Mouse (Mus musculus) liver, embryonic 13.5 days (tissue): ENCODE results near the gene Capza1. TPM values are rescaled to one million over a fixed set of nuclear protein-coding genes. Genes with fewer than 3 reads are reported as not detected.

Experiments used
- ATAC-seq: fragments of 200-750 bp; cut with Nextera tagmentation; 2 replicates; pipeline ENCODE4 v1.8.0; 2017; ENCODE audit warnings: low read depth, mild to moderate bottlenecking, moderate number of reproducible peaks, moderate library complexity
- DNase-seq: peaks from one replicate; pipeline ENCODE4 v3.0.0; 2022
- H3K27ac ChIP-seq: fragments of 300-500 bp; sonication (generic); 2 replicates; pipeline ENCODE4 v1.5.1; 2015; ENCODE audit warnings: moderate library complexity, mild to moderate bottlenecking, inconsistent platforms
- H3K27me3 ChIP-seq: fragments of 300-500 bp; sonication (generic); 2 replicates; pipeline ENCODE4 v1.6.1; 2015; ENCODE audit warnings: mild to moderate bottlenecking, inconsistent platforms
- H3K36me3 ChIP-seq: fragments of 300-500 bp; sonication (generic); 2 replicates; pipeline ENCODE4 v1.6.1; 2015; ENCODE audit warnings: mild to moderate bottlenecking, inconsistent platforms
- H3K4me1 ChIP-seq: fragments of 300-500 bp; sonication (generic); replicated peaks from 2 replicates; pipeline ENCODE4 v1.6.1; 2015; ENCODE audit warnings: inconsistent platforms
- H3K4me2 ChIP-seq: fragments of 300-500 bp; sonication (generic); 2 replicates; pipeline ENCODE4 v1.6.1; 2015; ENCODE audit warnings: inconsistent platforms, mild to moderate bottlenecking, moderate library complexity
- H3K4me3 ChIP-seq: fragments of 300-500 bp; sonication (generic); replicated peaks from 2 replicates; pipeline ENCODE4 v1.5.1; 2015; ENCODE audit warnings: mild to moderate bottlenecking, inconsistent platforms
- H3K9ac ChIP-seq: fragments of 300-500 bp; sonication (generic); 2 replicates; pipeline ENCODE4 v1.6.1; 2015; ENCODE audit warnings: mild to moderate bottlenecking, inconsistent platforms
- H3K9me3 ChIP-seq: fragments of 300-500 bp; sonication (generic); replicated peaks from 2 replicates; pipeline ENCODE4 v1.6.1; 2016; ENCODE audit warnings: inconsistent platforms
- WGBS: fragments of 180-500 bp; shearing (Covaris S2); methylation state at CpG from one replicate; pipeline ENCODE4 v1.1.7; 2015; ENCODE audit not compliant: insufficient replicate concordance; 5-methylcytosine and 5-hydroxymethylcytosine counted together
- polyA plus RNA-seq: library from polyadenylated mRNA; unstranded; fragments of >200 nt; fragmentation: Nextera tagmentation; extraction: Ambion mirVana; gene quantifications from 2 replicates; pipeline ENCODE4 v1.2.1, GENCODE M21; 2015

The Capza1 gene
- polyA plus RNA-seq, 1 experiment from 2014 or later, result 98.0 TPM

DNA sequence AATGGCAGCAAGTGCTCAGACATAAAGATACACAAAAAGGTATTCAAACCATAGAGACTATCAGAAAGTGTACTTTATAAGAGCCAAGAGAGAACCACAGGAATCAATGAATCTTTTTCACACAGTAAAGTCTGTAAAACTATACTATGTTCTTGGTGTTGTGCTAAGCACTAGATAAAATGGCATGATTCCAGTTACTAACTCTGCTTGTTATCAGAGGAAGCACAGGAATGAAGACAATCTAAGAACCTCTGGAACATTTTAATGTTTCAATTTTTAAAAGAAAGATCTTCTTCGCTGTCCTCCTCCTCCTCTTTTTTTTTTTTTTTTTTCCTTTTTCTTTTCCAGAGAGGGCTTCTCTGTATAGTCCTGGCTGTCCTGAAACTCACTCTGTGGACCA, 5.7 kb downstream of the Capza1 start:
- DNase-seq (no peak), ATAC-seq (no peak)
- Histone ChIP-seq H3K27ac (no peak overlapping the region), H3K4me2 (no peak overlapping the region), H3K9ac (no peak overlapping the region), H3K9me3 (no peaks in the 10 kb centered on the region), H3K27me3 (no peaks in the 10 kb centered on the region), H3K4me3 (no peak overlapping the region), H3K36me3 (peaks cover 35% of the 10 kb centered on the region), H3K4me1 (peaks cover 87% of the 10 kb centered on the region)
- WGBS, result 70% methylated on average over 1 of the region's 1 CpGs

- Histone ChIP-seq H3K9ac (no peak overlapping the region), H3K4me2 (no peak overlapping the region), H3K4me1 (peaks cover 63% of the 10 kb centered on the region), H3K27ac (no peak overlapping the region), H3K27me3 (no peaks in the 10 kb centered on the region), H3K36me3 (peaks cover 35% of the 10 kb centered on the region), H3K9me3 (no peaks in the 10 kb centered on the region), H3K4me3 (no peak overlapping the region)
- 35% methylated on average over 1 of the region's 1 CpGs for WGBS
- DNase-seq (no peak), ATAC-seq (0 out of 2 replicates have a peak, but pooled peaks have one; percentile 21)
Measured at GRCm38 (mm10) chr3:104856106-104856505, 8.2 kb downstream of the Capza1 start.

- no peak overlapping the region; the same call in 1 of the 2 replicates for H3K27ac ChIP-seq
- ATAC-seq (peak; percentile 61; the same call in 1 of the 2 replicates), DNase-seq (no peak)
- H3K36me3 ChIP-seq, result peaks cover 32% of the 10 kb centered on the region
- H3K4me3 ChIP-seq, result no peak overlapping the region
- H3K4me2 ChIP-seq, result no peak overlapping the region
- H3K9ac ChIP-seq, result peak overlapping the region; percentile 38; the same call in 1 of the 2 replicates
- no peaks in the 10 kb centered on the region for H3K9me3 ChIP-seq
- no peaks in the 10 kb centered on the region for H3K27me3 ChIP-seq
- peaks cover 52% of the 10 kb centered on the region for H3K4me1 ChIP-seq
Measured at GRCm38 (mm10) chr3:104854866-104855265, 9.4 kb downstream of the Capza1 start.

- no peak overlapping the region for H3K4me2 ChIP-seq
- peaks cover 32% of the 10 kb centered on the region for H3K36me3 ChIP-seq
- no peak overlapping the region for H3K4me3 ChIP-seq
- DNase-seq, result no peak
- H3K27me3 ChIP-seq, result no peaks in the 10 kb centered on the region
- peaks cover 48% of the 10 kb centered on the region for H3K4me1 ChIP-seq
- no peaks in the 10 kb centered on the region for H3K9me3 ChIP-seq
- no peak overlapping the region for H3K9ac ChIP-seq
- WGBS, result 70% methylated on average over 1 of the region's 1 CpGs
- ATAC-seq, result no peak
- no peak overlapping the region for H3K27ac ChIP-seq
Measured at GRCm38 (mm10) chr3:104854465-104854864, 9.8 kb downstream of the Capza1 start.

DNA sequence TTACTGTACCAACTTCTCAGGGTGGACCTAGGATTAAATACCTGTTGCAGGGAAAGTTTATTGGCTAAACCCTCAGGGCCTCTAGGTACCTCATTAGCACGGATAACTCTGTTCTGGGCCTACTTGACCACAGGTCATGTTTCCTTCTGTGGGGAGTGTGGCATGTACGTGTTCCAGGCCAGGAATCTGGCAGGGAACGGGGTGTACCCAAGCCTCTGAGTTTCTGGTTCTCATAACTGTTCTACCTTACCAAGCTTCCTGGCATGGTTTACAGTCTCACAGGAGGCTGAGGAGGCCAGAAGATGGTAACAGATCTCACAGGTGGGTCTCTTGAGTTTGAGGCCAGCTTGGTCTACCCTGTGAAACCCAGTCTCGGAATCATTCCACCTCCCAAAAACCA, 17.7 kb downstream of the Capza1 start:
- no peaks in the 10 kb centered on the region for H3K27me3 ChIP-seq
- H3K4me2 ChIP-seq, result no peak overlapping the region
- no peak for DNase-seq
- no peak overlapping the region for H3K4me3 ChIP-seq
- H3K27ac ChIP-seq, result no peak overlapping the region
- peaks cover 58% of the 10 kb centered on the region for H3K36me3 ChIP-seq
- no peaks in the 10 kb centered on the region for H3K9me3 ChIP-seq
- no peak overlapping the region for H3K9ac ChIP-seq
- whole genome bisulfite sequencing, result 95% methylated on average over 4 of the region's 4 CpGs
- ATAC-seq, result no peak
- peaks cover 5% of the 10 kb centered on the region; the same call in 1 of the 2 replicates for H3K4me1 ChIP-seq

GRCm38 (mm10) chr3:104841049-104841448, 23.3 kb downstream of the Capza1 start:
- Histone ChIP-seq H3K9me3 (no peaks in the 10 kb centered on the region), H3K4me2 (no peak overlapping the region), H3K9ac (no peak overlapping the region), H3K27ac (no peak overlapping the region), H3K4me3 (no peak overlapping the region), H3K36me3 (peaks cover 84% of the 10 kb centered on the region), H3K4me1 (no peaks in the 10 kb centered on the region), H3K27me3 (no peaks in the 10 kb centered on the region)
- DNase-seq, result no peak
- ATAC-seq, result no peak
- WGBS, result 82% methylated on average over 5 of the region's 5 CpGs

DNA sequence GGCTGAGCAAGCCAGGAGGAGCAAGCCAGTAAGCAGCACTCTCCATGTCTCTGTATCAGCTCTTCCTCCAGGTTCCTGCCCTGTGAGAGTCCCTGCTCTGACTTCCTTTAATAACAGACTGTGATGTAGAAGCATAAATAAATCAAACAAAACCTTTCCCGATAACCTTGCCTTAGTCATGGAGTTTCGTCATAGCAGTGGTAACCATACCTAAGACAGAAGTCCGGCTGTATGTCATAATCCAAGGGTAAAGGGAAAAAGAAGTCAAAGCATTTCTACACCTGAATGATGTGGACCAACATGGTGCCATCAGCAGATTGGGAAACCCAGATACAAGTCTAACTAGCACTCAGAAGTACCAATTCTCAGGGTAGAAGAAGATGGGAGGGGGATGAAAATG, 28.5 kb downstream of the Capza1 start:
- Histone ChIP-seq H3K9ac (no peak overlapping the region), H3K9me3 (no peaks in the 10 kb centered on the region), H3K4me3 (no peak overlapping the region), H3K36me3 (peaks cover 77% of the 10 kb centered on the region), H3K4me1 (no peaks in the 10 kb centered on the region), H3K27me3 (no peaks in the 10 kb centered on the region), H3K4me2 (no peak overlapping the region), H3K27ac (no peak overlapping the region)
- DNase-seq, result no peak
- no peak for ATAC-seq
- WGBS, result 87% methylated on average over 3 of the region's 3 CpGs

DNA sequence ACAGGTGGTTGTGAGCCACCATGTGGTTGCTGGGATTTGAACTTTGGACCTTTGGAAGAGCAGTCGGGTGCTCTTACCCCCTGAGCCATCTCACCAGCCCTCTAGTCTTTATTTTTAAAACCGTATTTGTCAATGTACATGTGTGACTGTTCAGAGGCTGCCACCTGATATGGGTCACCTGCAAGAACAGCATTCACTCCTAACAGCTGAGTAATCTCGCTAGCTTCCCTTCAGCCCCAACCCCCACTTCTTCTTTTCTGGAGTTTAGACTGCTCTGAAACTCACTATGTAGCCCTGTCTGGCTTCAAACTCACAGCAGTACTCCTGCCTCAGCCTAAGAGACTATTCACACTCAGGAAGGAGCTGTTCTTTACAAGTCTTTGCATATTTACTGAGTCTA, 41.9 kb downstream of the Capza1 start:
- no peak overlapping the region for H3K4me3 ChIP-seq
- no peak overlapping the region for H3K9ac ChIP-seq
- H3K9me3 ChIP-seq, result no peaks in the 10 kb centered on the region
- H3K27ac ChIP-seq, result no peak overlapping the region
- no peaks in the 10 kb centered on the region for H3K27me3 ChIP-seq
- H3K36me3 ChIP-seq, result peaks cover 50% of the 10 kb centered on the region
- DNase-seq (no peak), ATAC-seq (no peak)
- peaks cover 24% of the 10 kb centered on the region for H3K4me1 ChIP-seq
- no peak overlapping the region for H3K4me2 ChIP-seq
- WGBS, result 80% methylated on average over 3 of the region's 3 CpGs

DNA sequence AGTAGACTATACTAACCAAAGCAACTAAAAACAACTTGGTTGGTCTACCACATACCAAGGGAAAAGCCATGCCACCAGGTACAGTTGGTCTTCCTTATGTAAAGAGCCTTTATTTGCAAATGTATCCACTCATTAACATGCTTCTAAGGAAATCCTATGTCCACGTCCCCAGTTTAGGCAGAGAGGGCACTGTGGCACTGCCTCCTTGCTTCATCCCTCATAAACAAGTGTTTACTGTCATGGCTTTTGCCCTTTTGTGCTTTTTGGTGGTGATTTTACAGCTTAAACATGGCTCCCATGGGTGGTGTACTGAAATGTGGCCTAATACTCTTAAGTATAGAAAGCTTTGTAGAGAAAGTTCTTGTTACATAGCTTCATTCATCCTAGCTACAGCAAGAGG, 43.9 kb downstream of the Capza1 start:
- Histone ChIP-seq H3K4me1 (peaks cover 42% of the 10 kb centered on the region), H3K9me3 (no peaks in the 10 kb centered on the region), H3K4me2 (no peak overlapping the region), H3K27ac (no peak overlapping the region), H3K4me3 (no peak overlapping the region), H3K36me3 (peaks cover 35% of the 10 kb centered on the region), H3K9ac (no peak overlapping the region), H3K27me3 (no peaks in the 10 kb centered on the region)
- DNase-seq (no peak), ATAC-seq (no peak)
- 70% methylated on average over 1 of the region's 1 CpGs for WGBS

DNA sequence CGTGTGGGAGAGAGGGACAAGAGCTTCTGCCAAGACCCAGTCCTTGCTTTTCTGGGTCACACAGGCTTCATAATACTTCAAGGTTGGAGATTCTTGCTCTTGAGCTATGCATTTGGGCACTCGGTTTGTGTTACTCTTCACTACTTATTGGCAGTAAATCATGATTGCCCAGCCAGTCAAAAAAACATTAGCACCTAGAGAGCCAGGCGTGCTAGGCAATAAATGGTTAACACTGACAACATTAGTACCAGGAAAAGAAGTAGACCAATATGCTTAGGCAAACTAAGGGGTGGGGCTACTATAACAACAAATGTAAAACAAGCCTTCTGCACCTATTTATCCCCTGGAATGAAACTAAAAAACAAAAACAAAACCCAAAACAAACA, 45.6 kb downstream of the Capza1 start:
- peaks cover 37% of the 10 kb centered on the region for H3K36me3 ChIP-seq
- ATAC-seq (0 out of 2 replicates have a peak, but pooled peaks have one; percentile 18), DNase-seq (no peak)
- H3K4me1 ChIP-seq, result peaks cover 42% of the 10 kb centered on the region
- H3K4me2 ChIP-seq, result peak overlapping the region; percentile 90
- peak overlapping the region; percentile 70 for H3K4me3 ChIP-seq
- no peaks in the 10 kb centered on the region for H3K9me3 ChIP-seq
- peak overlapping the region; percentile 75 for H3K27ac ChIP-seq
- peak overlapping the region; percentile 79 for H3K9ac ChIP-seq
- no peaks in the 10 kb centered on the region for H3K27me3 ChIP-seq
- 4% methylated on average over 3 of the region's 3 CpGs for WGBS

- under 1% methylated on average over 40 of the region's 40 CpGs for WGBS
- Histone ChIP-seq H3K4me2 (peak within 1 kb of the TSS; percentile 90), H3K27me3 (no peaks in the 10 kb centered on the region), H3K9ac (peak within 1 kb of the TSS; percentile 79), H3K36me3 (peaks cover 38% of the 10 kb centered on the region), H3K4me3 (peak within 1 kb of the TSS; percentile 70), H3K9me3 (no peaks in the 10 kb centered on the region), H3K27ac (peak within 1 kb of the TSS; percentile 75), H3K4me1 (peaks cover 42% of the 10 kb centered on the region)
- DNase-seq (peak; percentile 54), ATAC-seq (peak; percentile 83)
Measured at GRCm38 (mm10) chr3:104817991-104818748, 46.1 kb downstream of the Capza1 start, which contains the start of gene Mov10. Gene Mov10 (minus strand): TSS chr3:104818563.

DNA sequence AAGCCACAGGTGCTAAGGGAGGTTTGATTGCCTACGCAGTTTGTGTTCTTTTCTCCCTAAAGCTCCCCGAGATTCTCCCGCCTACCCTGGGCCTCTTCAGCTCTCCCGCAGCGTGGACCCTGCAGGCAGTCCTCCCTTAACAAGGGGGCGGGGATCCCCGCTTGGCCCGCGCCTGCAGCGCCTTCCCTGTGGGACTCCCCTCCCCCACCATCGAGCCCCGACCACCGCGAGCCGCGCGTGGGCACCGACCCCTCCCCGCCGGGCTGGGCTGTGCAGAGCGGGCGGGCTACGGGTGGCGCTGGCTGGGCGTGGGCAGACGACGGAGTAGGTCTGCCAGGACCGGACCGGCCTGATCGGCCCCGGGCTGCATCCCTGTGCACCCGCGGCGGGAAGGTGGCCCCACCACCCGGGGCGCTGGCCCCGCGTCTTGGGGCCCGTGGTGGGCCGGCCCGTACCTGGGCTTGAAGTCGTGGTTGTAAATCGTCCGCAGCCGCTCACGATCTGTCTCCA, 46.8 kb downstream of the Capza1 start:
- no peaks in the 10 kb centered on the region for H3K9me3 ChIP-seq
- H3K4me3 ChIP-seq, result peak overlapping the region; percentile 70
- ATAC-seq (peak; percentile 66), DNase-seq (peak; percentile 47)
- H3K36me3 ChIP-seq, result peaks cover 37% of the 10 kb centered on the region
- under 1% methylated on average over 44 of the region's 46 CpGs for WGBS
- peak overlapping the region; percentile 90 for H3K4me2 ChIP-seq
- H3K4me1 ChIP-seq, result peaks cover 43% of the 10 kb centered on the region
- peak overlapping the region; percentile 75 for H3K27ac ChIP-seq
- peak overlapping the region; percentile 79 for H3K9ac ChIP-seq
- H3K27me3 ChIP-seq, result no peaks in the 10 kb centered on the region
